Mouse (Mus musculus): ENCODE measurements around the gene Spata31d1b.

Gene Spata31d1b

DNA sequence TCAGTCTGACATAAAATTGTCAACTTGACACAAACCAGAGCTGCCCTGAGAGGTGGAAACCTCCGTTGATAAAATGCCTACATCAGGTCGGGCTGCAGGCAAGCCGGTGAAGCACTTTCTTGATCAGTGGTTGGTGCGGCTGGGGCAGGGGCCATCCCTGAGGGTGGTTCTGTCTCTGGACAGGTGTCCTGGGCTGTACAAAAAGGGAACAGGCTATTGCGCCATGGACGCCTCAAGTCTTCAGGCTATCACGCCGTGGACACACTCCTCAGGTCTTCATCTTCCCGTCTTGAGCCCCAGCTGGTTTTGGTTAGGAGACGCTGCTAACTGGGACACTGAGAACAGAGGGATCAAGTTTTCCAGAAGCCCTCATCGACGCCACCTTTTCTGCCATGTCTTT, 38.2 kb downstream of the Spata31d1b start:
- DNase-seq, result no peak

DNA sequence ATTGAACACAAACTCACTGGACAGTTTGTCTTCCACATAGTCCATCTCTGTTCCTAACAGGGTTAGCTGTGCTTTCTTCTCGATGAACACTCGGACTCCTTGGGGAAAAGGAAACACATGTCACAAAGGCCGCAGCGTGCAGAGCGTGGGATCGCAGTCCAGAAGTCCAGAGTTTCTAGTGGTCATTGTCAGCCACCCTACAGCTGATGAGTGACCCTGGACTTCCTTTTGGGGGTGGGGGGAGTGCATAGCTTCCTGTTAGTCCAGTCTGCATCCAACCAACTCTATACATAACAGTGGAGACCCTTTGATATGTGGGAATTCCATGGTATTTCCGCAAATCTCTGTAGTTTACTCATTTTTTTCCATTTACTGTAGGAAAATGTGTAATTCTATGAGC, 44.8 kb downstream of the Spata31d1b start:
- peak; percentile 21 for DNase-seq

DNA sequence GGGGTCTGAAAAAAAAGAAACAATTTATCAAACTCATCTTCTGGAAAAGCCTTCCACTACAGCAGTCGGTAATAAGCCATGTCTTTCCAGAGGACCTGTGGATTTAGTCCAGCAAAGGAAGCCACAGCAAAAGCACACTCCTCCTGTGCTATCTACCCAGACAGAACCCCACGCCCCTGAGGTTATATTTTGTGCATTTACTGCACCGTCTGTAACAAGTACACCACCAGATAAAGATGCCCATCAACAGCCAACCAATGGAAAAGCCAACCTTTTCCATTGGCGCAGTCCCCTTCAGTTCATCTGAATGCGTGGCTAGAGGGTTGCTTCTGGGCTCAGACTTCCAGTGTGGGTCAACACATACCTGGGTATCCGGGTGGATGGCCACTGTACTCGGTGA, 50.7 kb downstream of the Spata31d1b start:
- no peak for DNase-seq

DNA sequence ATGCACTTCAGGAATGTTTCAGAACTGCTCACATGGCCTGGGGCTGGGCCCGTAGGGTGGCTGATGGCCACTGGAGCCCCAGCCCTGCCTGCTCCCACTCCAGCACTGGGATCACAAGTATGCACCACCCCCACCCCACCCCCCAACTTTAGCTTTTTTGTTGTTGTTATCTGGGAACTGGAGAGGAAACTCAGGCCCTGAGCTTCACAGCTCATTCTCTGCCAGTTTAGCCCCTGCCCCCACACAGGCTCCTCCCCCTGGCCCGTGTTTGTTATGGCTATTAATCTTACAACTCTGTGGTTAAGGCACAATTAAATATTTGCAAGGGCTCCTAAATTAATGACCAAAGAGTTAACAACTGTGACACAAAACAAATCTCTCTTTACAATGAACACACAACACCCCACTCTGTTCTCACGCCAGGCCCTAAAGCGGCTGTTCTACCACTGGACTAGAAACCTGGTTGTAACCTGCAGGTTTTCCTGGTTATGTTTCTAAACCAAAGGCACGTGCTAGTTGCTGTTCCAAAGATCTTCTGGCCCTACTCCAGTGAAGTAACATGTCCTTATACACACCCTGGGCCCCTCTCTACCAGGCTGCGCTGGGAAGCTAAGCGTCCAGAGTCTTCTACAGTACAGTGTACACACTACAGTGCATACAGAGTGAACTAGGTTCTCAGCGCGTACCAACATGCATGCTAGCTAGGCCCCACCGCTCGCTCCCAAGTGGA, 54.9 kb downstream of the Spata31d1b start:
- DNase-seq, result peak; percentile 89

DNA sequence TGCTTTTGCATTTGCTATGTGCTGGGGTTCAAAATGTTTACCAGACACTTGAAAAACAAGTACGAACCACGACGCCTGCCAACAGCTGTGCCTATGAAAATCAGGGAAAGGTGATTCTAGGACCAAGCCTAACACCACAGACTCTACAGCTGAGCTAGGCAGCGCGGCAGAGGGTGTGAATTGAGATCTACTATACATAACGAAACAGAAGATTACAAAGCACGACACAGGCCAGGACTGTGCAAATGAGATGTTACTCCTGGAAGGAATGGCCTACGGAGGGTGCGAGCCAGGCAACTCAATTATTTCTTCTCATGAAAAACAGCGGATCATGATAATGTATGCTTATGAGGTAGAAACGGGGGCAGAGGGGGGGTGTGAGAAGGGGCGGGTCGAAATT, 56.4 kb downstream of the Spata31d1b start:
- DNase-seq, result peak; percentile 29

Measured in kidney, adult 9 months (tissue).